Mouse (Mus musculus): ENCODE measurements around the gene Aldoc.
"Not testable (repeated sequence)": the region's sequence is repeated elsewhere in the genome, so short reads cannot be mapped to it uniquely, and the experiment has no call there.

Aldoc gene

DNA sequence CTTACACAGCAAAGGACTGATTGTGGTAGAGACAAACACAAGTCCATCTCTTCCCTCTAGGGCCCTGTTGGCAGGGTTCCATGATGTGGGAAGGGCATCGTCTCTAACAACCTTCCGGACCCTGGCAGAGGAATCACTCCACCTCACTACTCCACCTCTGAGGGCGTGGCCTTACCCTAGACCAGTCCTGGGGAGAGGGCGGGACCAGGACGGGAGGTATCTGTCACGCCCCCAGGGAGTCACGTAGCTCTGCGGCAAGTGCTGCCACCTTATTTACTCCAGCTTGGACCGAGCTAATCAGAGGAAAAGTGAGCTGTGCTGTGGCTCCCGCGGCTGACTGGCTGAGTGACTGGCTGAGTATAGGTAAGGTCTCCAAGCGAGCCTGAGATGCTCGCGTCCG lies at the start of gene Aldoc:
Gene Aldoc (plus strand): TSS at position 109 of the 400 bp plus-strand sequence.
- peak; percentile 69 for DNase-seq (ENCODE audit: low spot score)

GRCm38 (mm10) chr11:78275596-78275995 lies 47.2 kb upstream of the Aldoc start:
- no peak for DNase-seq (ENCODE audit: low spot score)

DNA sequence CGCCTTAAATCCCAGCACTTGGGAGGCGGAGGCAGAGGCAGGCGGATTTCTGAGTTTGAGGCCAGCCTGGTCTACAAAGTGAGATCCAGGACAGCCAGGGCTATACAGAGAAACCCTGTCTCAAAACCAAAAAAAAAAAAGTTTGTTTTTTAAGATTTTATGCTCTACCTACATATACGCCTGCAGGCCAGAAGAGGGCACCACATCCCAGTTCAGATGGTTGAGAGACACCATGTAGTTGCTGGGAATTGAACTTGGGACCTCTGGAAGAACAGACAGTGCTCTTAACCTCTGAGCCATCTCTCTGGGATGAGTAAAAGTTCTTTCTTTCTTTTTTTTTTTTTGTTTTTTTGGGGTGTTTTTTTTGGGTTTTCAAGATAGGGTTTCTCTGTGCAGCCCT lies 46.6 kb upstream of the Aldoc start:
- DNase-seq (ENCODE audit: low spot score), result not testable (repeated sequence)

GRCm38 (mm10) chr11:78278853-78279252 lies 43.9 kb upstream of the Aldoc start:
- DNase-seq (ENCODE audit: low spot score), result no peak

DNA sequence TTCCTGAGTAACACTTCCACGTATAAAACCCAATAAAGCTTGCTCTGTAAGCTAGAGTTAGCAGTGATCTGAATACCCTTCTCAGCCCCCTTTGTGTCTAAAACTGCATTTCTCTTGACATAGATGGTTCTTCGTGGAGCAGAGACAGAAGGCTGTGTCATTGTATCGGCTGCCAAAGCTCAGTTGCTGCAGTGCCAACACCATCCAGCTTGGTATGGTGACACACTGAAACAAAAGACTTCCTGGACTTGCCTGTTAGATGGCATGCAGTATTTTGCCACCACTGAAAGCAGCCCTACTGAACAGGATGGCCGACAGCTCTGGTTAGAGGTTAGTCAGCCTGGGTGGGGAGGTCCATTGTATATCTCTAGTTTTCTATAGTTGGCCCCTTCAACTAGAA lies 43.2 kb upstream of the Aldoc start:
- no peak for DNase-seq (ENCODE audit: low spot score)

DNA sequence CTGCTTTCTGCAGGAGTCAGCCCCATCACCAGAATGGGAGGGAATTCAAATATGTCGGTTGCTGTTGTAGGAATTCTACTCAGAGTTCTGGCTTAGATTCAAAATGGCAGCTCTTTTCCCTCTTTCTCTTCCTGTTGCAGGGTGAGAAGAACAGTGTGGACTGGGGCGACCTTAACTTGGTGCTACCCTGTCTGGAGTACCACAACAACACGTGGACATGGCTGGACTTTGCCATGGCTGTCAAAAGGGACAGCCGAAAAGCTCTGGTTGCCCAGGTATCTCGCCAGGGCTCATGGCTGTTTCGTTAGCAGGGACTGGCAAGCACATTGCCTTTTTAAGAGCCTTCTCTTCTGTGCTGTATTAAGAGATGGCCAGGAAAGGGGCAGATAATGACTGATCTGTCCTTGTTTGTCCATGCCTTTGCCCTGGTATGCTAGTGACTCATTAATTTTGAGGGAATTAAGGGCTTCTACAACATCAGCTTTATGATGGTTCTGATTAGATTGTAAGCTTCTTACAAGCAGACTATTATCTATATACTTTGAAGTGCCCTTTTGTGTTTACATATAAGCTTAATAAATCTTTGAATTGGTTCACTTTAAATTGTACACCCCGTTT lies 33.5 kb upstream of the Aldoc start:
- DNase-seq (ENCODE audit: low spot score), result no peak

- no peak for DNase-seq (ENCODE audit: low spot score)
These were observed 32.1 kb upstream of the Aldoc start, which contains the start of gene BC030499 for GRCm38 (mm10) chr11:78290654-78291053. TSS of gene BC030499 (plus strand) at chr11:78290841.

DNA sequence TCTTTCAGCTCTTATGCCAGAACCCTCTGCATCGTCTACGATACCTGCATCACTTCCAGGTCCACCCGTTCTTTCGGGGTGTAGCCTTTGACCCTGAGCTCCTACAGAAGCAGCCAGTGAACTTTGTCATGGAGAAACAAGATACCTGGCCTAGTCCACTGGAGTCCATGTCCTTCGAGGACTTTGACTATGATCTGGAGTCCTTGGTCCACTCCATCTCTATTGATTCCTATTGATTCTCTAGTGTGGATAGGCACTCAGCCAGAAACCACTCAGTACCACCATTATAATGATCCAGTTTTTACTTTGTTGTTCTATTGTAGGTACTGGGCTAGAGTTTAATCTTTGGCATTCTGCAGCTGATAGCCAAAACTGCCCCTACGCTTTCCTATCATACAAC lies 28.2 kb upstream of the Aldoc start:
- no peak for DNase-seq (ENCODE audit: low spot score)

GRCm38 (mm10) chr11:78300917-78301316 lies 21.9 kb upstream of the Aldoc start:
- no peak for DNase-seq (ENCODE audit: low spot score)

DNA sequence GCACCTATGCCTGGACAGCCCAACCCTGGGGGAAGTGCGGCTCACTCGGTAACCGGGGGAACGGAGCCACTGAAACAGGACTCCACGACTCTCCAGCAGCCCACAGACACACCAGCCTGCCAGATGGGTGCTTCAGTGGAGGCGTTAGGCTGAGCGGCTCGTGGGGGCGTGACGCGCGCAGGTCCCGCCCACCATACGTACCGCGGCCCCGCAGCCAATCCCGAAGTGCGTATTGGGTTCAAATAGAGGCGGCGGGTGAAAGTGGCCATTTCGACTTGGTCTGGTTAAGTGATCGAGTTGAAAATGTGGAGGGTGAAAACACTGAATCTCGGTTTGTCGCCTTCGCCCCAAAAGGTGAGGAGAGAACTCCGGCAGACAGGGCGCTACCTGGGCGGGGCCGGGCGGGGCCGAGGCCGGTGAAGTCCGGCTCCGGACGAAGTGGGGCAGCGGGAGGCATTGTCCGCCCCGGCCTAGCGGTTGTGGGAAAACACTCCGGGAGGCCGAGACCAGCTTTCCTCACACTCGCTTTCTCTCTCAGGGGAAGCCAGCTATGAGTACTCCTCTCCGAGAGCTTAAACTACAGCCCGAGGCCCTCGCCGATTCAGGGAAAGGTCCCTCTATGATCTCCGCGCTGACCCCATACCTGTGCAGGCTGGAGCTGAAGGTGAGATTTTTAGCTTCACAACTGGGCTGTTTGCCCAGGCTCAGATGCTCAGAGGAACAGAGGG lies 21.2 kb upstream of the Aldoc start, which contains the start of gene Spag5:
Gene Spag5 (plus strand): TSS at position 173 of the 728 bp plus-strand sequence.
- DNase-seq (ENCODE audit: low spot score), result peak; percentile 85

- DNase-seq (ENCODE audit: low spot score), result no peak
These were observed 17.5 kb upstream of the Aldoc start for GRCm38 (mm10) chr11:78305272-78305671.

DNA sequence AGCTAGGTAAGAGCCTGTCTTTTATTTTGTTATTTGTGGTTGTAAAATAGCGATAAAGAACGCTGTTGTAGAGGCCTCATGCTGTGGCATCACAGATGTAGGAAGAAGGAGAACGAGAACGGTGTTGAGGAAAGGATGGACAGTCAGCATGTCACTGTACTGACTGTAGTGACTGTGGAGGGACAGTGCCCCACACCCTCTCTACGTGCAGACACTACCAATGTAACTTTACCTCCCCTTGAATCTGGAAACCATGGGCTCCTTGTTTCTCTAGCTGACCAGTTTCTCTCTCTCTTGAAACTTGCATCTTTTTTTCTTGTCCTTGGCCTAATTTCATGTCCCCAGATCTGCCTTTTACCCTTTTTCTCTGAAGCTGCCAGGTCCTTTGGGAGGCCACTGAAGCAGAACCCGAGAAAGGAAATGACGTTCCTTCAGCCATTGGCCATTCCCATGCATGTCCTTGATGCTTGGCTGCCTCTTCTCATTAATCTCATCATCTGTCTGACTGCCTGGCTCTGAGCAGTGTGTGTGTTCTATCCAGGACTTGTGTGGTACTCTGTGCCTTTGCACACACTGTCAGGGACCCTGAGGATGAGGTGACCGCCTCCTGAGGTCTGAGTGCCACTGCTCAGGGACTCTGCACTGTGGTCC lies 11.8 kb upstream of the Aldoc start:
- DNase-seq (ENCODE audit: low spot score), result no peak

DNA sequence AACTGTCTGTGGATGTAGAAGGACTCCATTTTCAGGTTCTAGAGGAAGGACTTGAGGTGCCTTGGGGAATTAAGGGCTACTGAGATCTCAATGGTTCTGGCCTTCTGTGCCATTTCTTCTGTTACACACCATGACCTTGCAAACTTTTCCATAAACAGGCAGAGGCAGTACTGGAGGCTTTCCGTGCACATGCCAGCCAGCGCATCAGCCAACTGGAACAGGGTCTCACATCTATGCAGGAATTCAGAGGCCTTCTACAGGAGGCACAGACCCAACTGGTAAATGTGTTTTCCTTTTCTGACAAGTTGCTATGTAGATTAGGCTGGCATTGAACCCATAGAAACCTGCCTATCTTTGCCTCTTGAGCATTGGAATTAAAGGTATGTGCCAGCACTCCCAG lies 9.1 kb upstream of the Aldoc start:
- DNase-seq (ENCODE audit: low spot score), result no peak

DNA sequence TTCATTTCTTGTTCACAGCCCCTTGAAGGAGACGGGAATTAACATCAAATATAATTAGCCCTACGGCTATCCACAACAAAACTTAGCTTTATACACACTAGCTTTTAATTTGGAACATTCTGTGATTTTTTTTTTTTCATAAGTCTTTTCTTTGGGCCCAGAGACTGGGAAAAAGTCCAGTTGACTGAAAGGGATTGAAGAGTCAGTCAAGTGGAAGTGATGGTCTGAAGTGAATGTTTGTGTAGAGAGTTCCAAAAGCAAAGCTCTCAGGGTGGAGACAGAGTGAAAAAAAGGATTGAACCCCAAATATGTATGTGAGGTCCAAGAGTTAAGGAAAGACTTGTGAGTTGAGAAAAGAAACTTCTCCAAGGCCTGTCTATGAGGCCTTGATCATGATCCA lies 4.4 kb upstream of the Aldoc start:
- no peak for DNase-seq (ENCODE audit: low spot score)

GRCm38 (mm10) chr11:78322076-78322831 lies 514 bp upstream of the Aldoc start:
- DNase-seq (ENCODE audit: low spot score), result no peak

GRCm38 (mm10) chr11:78324000-78324785 lies 1.4 kb downstream of the Aldoc start:
- no peak for DNase-seq (ENCODE audit: low spot score)

GRCm38 (mm10) chr11:78324965-78325364 lies 2.2 kb downstream of the Aldoc start:
- DNase-seq (ENCODE audit: low spot score), result no peak

- no peak for DNase-seq (ENCODE audit: low spot score)
These were observed 4.4 kb downstream of the Aldoc start for GRCm38 (mm10) chr11:78327215-78327614.

DNA sequence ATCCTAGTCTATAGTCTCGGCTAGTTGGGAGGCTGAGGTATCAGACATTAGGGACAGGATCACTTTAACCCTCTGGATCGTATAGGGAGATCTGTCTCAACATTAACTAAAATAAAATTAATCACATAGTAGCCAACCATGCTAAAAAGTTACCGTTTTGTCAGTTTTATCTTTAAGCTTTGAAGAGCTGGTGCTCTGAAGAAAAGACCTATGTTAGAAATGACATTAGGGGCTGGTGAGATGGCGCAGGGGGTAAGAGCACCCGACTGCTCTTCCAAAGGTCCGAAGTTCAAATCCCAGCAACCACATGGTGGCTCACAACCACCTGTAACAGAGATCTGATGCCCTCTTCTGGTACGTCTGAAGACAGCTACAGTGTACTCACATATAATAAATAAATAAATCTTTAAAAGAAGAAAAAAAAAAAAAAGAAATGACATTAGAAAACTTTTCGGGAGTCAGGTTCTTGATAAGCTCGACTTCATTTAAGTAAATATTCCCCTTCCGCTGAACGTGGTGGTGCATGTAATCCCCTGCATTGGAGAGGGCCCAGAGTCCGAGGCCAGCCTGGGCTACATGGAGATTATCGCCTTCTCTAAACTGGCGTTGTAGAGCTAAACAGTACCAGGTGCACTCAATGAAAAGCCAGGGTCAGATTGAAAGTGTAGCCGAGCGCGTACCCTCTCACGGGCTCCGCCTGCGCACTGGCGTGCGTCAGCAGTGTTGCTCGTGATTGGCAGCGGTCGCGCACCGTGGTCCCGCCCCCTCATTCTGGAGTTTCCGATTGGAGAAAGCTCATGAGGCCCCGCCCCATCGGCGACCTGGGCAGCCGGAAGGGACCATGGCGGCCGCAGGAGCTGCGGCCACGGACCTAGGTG lies 5.1 kb downstream of the Aldoc start, which contains the start of gene Pigs:
Gene Pigs (plus strand): TSS at position 782 of the 878 bp plus-strand sequence.
- DNase-seq (ENCODE audit: low spot score), result peak; percentile 95

- no peak for DNase-seq (ENCODE audit: low spot score)
These were observed 5.8 kb downstream of the Aldoc start for GRCm38 (mm10) chr11:78328512-78329056.

Data from spleen, adult 12 weeks (tissue).